Mouse (Mus musculus) liver, postnatal 0 days (tissue): ENCODE measurements around the gene Myh2. TPM values are rescaled to one million over a fixed set of nuclear protein-coding genes. Genes with fewer than 3 reads are reported as not detected.

Source experiments
- ATAC-seq: fragments of 200-750 bp; cut with Nextera tagmentation; 2 replicates; pipeline ENCODE4 v1.8.0; 2017; ENCODE audit warnings: mild to moderate bottlenecking, moderate library complexity
- DNase-seq: peaks from one replicate; pipeline ENCODE4 v3.0.0-alpha.2; 2016
- H3K27ac ChIP-seq: fragments of 300-500 bp; sonication (generic); 2 replicates; pipeline ENCODE4 v1.5.1; 2014; ENCODE audit warnings: antibody characterized with exemption, moderate library complexity, mild to moderate bottlenecking, low read depth
- H3K27me3 ChIP-seq: fragments of 300-500 bp; sonication (generic); 2 replicates; pipeline ENCODE4 v1.6.1; 2014; ENCODE audit warnings: low read length, control low read depth, mixed read lengths; ENCODE audit not compliant: insufficient read depth
- H3K36me3 ChIP-seq: fragments of 300-500 bp; sonication (generic); replicated peaks from 2 replicates; pipeline ENCODE4 v1.6.1; 2014; ENCODE audit warnings: mild to moderate bottlenecking, control low read depth, low read length, moderate library complexity, mixed read lengths; ENCODE audit not compliant: insufficient read depth
- H3K4me1 ChIP-seq: fragments of 300-500 bp; sonication (generic); 2 replicates; pipeline ENCODE4 v1.6.1; 2014; ENCODE audit warnings: antibody characterized with exemption, mild to moderate bottlenecking, control low read depth; ENCODE audit not compliant: insufficient read depth
- H3K4me2 ChIP-seq: fragments of 300-500 bp; sonication (generic); 2 replicates; pipeline ENCODE4 v1.6.1; 2014; ENCODE audit warnings: low read depth, mild to moderate bottlenecking, low read length, moderate library complexity, mixed read lengths
- H3K4me3 ChIP-seq: fragments of 300-500 bp; sonication (generic); 2 replicates; pipeline ENCODE4 v1.5.1; 2014; ENCODE audit warnings: low read depth, low read length
- H3K9ac ChIP-seq: fragments of 300-500 bp; sonication (generic); replicated peaks from 2 replicates; pipeline ENCODE4 v1.6.1; 2014; ENCODE audit warnings: mild to moderate bottlenecking, moderate library complexity
- H3K9me3 ChIP-seq: fragments of 300-500 bp; sonication (generic); 2 replicates; pipeline ENCODE4 v1.6.1; 2016; ENCODE audit warnings: mild to moderate bottlenecking, control low read depth, low read length, mixed read lengths
- CTCF ChIP-seq: sonication (generic); IDR thresholded peaks from 2 replicates; pipeline ENCODE4 v1.5.1; 2016; ENCODE audit warnings: antibody characterized with exemption, low read depth
- EP300 ChIP-seq: IDR thresholded peaks from 2 replicates; pipeline ENCODE4 v1.6.1; 2016; ENCODE audit warnings: antibody characterized with exemption, low read depth, mild to moderate bottlenecking
- WGBS: fragments of 180-500 bp; shearing (Covaris S2); extraction: QIAGEN DNeasy Blood & Tissue Kit; methylation state at CpG from one replicate; pipeline ENCODE4 v1.1.7; 2014; ENCODE audit not compliant: insufficient replicate concordance; 5-methylcytosine and 5-hydroxymethylcytosine counted together
- polyA plus RNA-seq: library from polyadenylated mRNA; unstranded; fragments of >200 nt; fragmentation: Nextera tagmentation; extraction: Ambion mirVana; gene quantifications from 2 replicates; pipeline ENCODE4 v1.2.1, GENCODE M21; 2015

Myh2 gene
- polyA plus RNA-seq, 1 experiment from 2014 or later, result not detected

DNA sequence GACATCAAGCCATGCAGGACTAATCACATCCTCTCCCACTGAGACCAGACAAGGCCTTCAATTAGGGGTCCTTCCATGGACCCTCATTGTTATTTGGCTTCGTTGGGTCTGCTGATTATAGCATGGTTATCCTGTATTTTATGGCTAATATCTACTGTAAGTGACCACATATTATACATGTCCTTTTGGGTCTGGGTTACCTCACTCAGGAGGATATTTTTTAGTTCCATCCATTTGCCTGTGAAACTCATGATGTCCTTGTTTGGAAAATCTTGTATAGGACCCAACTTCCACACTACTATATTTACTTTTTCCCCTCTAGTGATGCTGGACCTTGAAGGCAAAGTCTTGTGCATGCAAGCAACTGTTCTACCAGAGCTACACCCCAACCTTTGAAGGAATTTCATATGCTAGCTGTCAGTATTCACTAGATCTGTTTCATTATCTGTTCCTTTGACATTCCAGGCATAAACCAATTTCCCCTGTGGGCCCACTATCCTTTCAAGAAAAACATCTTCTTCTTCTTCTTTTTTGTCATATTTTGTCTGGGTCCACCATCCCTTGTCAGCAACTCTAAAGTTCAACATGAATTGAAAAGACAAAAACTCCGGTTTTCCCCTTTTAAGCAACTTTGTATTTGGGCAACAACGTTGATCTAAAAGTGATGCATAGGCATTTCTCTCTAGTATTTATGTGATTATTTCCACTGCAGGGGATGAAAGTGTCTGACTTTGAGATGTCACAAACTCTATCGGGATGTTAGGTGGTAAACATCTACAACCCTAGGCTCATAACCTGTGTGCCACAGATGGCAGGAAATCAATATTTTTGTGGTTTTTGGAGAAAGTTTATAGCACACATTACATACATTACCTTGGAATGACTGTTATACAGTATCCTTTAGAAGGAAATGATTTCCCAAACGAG, 25.1 kb upstream of the Myh2 start:
- Histone ChIP-seq H3K4me1 (no peaks in the 10 kb centered on the region), H3K4me3 (no peak overlapping the region), H3K27ac (no peak overlapping the region), H3K9ac (no peak overlapping the region), H3K27me3 (no peaks in the 10 kb centered on the region), H3K36me3 (no peaks in the 10 kb centered on the region), H3K9me3 (no peaks in the 10 kb centered on the region), H3K4me2 (no peak overlapping the region)
- ATAC-seq (no peak), DNase-seq (no peak)
- TF ChIP-seq EP300 (no peak), CTCF (no peak)
- WGBS, result 72% methylated on average over 5 of the region's 5 CpGs

- 78% methylated on average over 4 of the region's 4 CpGs for WGBS
- TF ChIP-seq EP300 (no peak), CTCF (no peak)
Observed at GRCm38 (mm10) chr11:67146409-67147282, 24.2 kb upstream of the Myh2 start.

GRCm38 (mm10) chr11:67147283-67147921, 23.4 kb upstream of the Myh2 start:
- TF ChIP-seq CTCF, result no peak
- no peak for TF ChIP-seq EP300
- Histone ChIP-seq H3K9ac (no peak overlapping the region), H3K4me1 (no peaks in the 10 kb centered on the region), H3K27me3 (no peaks in the 10 kb centered on the region), H3K27ac (no peak overlapping the region), H3K4me3 (no peak overlapping the region), H3K9me3 (no peaks in the 10 kb centered on the region), H3K4me2 (no peak overlapping the region), H3K36me3 (no peaks in the 10 kb centered on the region)
- DNase-seq, result no peak
- no peak for ATAC-seq
- 78% methylated on average over 12 of the region's 12 CpGs for WGBS

More at GRCm38 (mm10) chr11:67146409-67147282, 24.2 kb upstream of the Myh2 start:
- DNase-seq, result no peak
- no peak for ATAC-seq
- no peak overlapping the region for H3K4me2 ChIP-seq
- H3K9me3 ChIP-seq, result no peaks in the 10 kb centered on the region
- H3K27me3 ChIP-seq, result no peaks in the 10 kb centered on the region
- H3K4me3 ChIP-seq, result no peak overlapping the region
- H3K36me3 ChIP-seq, result no peaks in the 10 kb centered on the region
- H3K4me1 ChIP-seq, result no peaks in the 10 kb centered on the region
- no peak overlapping the region for H3K9ac ChIP-seq
- no peak overlapping the region for H3K27ac ChIP-seq

DNA sequence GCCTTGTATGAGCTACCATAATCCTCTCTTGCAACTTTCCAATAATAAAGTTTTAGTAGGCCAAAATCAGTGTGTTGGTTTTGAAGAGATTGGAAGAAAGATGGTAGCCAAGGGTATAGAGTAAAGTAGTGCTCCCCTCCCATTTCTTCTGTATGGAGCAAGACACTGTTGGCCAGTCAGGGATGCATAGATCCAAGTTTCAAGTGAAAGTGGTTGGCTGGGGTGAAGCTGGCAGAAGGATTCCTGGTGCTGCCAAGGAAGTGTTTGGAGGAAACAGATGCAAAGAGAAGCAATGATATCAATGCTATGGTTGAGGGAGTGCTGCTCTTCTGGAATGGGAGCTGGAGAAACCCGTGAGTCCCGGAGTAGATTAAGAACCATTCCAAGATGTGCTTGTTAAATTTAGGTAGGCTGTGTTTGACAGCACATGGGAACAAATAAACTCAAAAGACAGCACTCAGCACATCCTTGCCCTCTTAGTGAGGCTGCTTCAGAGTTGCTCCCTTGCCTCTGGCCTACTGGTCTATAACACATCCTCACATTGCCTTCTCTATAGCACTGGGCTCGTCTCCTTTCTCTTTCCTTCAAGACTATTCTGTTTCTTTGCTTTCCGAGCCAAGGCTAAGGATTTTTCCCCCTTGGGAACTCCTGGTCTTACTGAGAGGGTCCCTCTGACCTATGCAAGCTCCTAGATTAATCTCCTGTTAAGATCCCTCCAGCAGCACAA, 22.4 kb upstream of the Myh2 start:
- Histone ChIP-seq H3K4me3 (no peak overlapping the region), H3K9me3 (no peaks in the 10 kb centered on the region), H3K4me1 (no peaks in the 10 kb centered on the region), H3K27me3 (no peaks in the 10 kb centered on the region), H3K36me3 (no peaks in the 10 kb centered on the region), H3K4me2 (no peak overlapping the region), H3K27ac (no peak overlapping the region), H3K9ac (no peak overlapping the region)
- WGBS, result 78% methylated on average over 4 of the region's 4 CpGs
- TF ChIP-seq CTCF (no peak), EP300 (no peak)
- no peak for ATAC-seq
- DNase-seq, result no peak

DNA sequence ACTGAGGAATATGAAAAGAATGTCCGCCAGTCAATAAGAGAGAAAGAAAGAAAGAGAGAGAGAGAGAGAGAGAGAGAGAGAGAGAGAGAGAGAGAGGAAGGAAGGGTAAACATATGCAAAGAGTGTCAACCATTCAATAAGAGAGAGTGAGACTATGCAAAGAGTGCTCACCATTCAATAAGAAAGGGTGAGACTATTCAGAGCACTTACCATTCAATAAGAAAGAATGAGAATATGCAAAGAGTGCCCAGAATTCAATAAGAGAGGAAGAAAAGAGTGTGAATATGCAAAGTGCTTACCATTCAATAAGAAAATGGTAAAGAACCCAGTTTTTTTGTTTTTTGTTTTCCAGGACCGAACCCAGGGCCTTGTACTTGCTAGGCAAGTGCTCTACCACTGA, 20.6 kb upstream of the Myh2 start:
- Histone ChIP-seq H3K27me3 (no peaks in the 10 kb centered on the region), H3K4me3 (no peak overlapping the region), H3K9me3 (no peaks in the 10 kb centered on the region), H3K4me2 (no peak overlapping the region), H3K36me3 (no peaks in the 10 kb centered on the region), H3K27ac (no peak overlapping the region), H3K9ac (no peak overlapping the region), H3K4me1 (no peaks in the 10 kb centered on the region)
- 72% methylated on average over 2 of the region's 2 CpGs for WGBS
- ATAC-seq (no peak), DNase-seq (no peak)
- TF ChIP-seq CTCF (no peak), EP300 (no peak)
